Mouse (Mus musculus): ENCODE results near the gene Slc25a45.

DNA sequence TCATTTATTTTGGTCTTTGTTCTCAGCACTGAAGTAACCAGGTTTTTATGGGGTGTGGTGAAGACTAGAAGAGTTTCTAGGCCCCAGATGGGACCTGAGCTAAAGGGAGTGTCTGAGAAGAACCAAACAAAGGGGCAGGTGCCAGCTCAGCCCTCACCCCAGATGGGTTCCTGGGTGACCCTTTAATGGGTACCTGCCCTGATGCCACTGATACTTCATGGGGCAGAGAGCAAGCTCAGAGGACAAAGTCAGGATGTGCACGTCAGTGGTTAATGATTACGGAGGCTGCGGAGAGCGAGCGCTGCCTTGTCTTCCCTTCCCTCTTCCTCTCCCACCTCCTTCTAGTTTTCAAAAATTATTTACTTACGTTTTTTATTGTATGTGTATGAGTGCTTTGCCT lies 3.5 kb downstream of the Slc25a45 start:
- TF ChIP-seq CTCF (IDR thresholded peaks at IDR 0.05; ENCODE audit: extremely low read depth, insufficient read length, insufficient replicate concordance, low read depth, low read length) (no peak), POLR2A (IDR thresholded peaks at IDR 0.05; ENCODE audit: low read depth, low read length) (no peak; the same call in 1 of the 2 replicates)
